Mouse (Mus musculus) lung, adult 2 months (tissue): ENCODE measurements around the gene Pkig.
"Not testable (repeated sequence)": the region's sequence is repeated elsewhere in the genome, so short reads cannot be mapped to it uniquely, and the experiment has no call there.

Experiments used
- CTCF ChIP-seq: fragments of 200-500 bp; IDR thresholded peaks from 2 replicates; pipeline ENCODE4 v1.5.1; 2011; ENCODE audit warnings: mild to moderate bottlenecking, low read length, control low read depth; ENCODE audit not compliant: insufficient read depth
- POLR2A ChIP-seq: fragments of 200-500 bp; IDR thresholded peaks from 2 replicates; pipeline ENCODE4 v1.6.1; 2011; ENCODE audit warnings: low read depth, mild to moderate bottlenecking, control low read depth, low read length, borderline replicate concordance; ENCODE audit errors: extremely low read depth

GRCm38 (mm10) chr2:163621401-163621800, 36.8 kb upstream of the Pkig start:
- TF ChIP-seq CTCF, POLR2A: not testable (repeated sequence)
